Mouse (Mus musculus) liver, embryonic 14.5 days (tissue): ENCODE measurements around the gene Clpb.

ENCODE experiments used
- CTCF ChIP-seq: IDR thresholded peaks from 2 replicates; pipeline ENCODE4 v1.5.1; 2016; ENCODE audit warnings: antibody characterized with exemption, low read depth, control low read depth
- EP300 ChIP-seq: IDR thresholded peaks from 2 replicates; pipeline ENCODE4 v1.6.1; 2016; ENCODE audit warnings: antibody characterized with exemption, low read depth

GRCm38 (mm10) chr7:101726980-101727379 is 63.5 kb downstream of the Clpb start:
- TF ChIP-seq CTCF (no peak), EP300 (no peak)
